Mouse (Mus musculus): Measurements from ENCODE around the gene Nfil3. TPM values are rescaled to one million over a fixed set of nuclear protein-coding genes. Genes with fewer than 3 reads are reported as not detected.

The Nfil3 gene
- total and polyA plus RNA-seq, 2 experiments from 2014 or later = 20.8 to 36.8 TPM

DNA sequence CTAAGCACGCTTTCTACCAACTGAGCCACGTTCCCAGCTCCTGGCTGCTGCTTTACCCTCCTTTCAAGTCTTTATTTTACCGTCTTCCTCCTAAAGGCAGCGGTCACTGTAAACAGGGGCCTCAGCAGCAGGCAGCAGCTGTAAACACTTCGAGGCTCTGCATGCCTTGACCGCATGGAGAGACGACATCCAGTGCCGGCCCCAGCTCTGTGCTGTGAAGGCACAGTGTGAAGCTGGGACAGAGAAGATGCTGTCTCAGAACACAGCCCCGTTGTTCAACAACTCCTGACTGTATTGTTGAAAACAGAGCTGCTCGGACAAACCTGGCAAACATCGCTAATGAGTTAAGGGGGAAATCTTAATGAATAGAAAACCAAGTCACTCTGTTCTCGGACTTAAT, 30.6 kb upstream of the Nfil3 start:
- DNase-seq (peak; percentile 29), ATAC-seq (peak; percentile 79)
- Histone ChIP-seq H3K4me1 (ENCODE audit: insufficient read depth) (no peaks in the 10 kb centered on the region), H3K27me3 (ENCODE audit: insufficient read depth, low read length) (no peaks in the 10 kb centered on the region), H3K4me3 (ENCODE audit: low read depth, low read length) (no peak overlapping the region), H3K9me3 (ENCODE audit: low read length) (no peaks in the 10 kb centered on the region), H3K9ac (no peak overlapping the region), H3K4me2 (ENCODE audit: low read depth) (no peak overlapping the region), H3K36me3 (ENCODE audit: insufficient read depth) (no peaks in the 10 kb centered on the region), H3K27ac (ENCODE audit: low read depth, low read length) (no peak overlapping the region)
- TF ChIP-seq CTCF (IDR thresholded peaks at IDR 0.05; ENCODE audit: low read depth) = no peak
- WGBS = 11% methylated on average over 12 of the region's 12 CpGs

GRCm38 (mm10) chr13:53008489-53009184, 27.8 kb upstream of the Nfil3 start:
- ATAC-seq (no peak), DNase-seq (no peak)
- Histone ChIP-seq H3K4me2 (ENCODE audit: low read depth) (no peak overlapping the region), H3K36me3 (ENCODE audit: insufficient read depth) (no peaks in the 10 kb centered on the region), H3K9me3 (ENCODE audit: low read length) (no peaks in the 10 kb centered on the region), H3K27ac (ENCODE audit: low read depth, low read length) (no peak overlapping the region), H3K27me3 (ENCODE audit: insufficient read depth, low read length) (no peaks in the 10 kb centered on the region), H3K4me1 (ENCODE audit: insufficient read depth) (no peaks in the 10 kb centered on the region), H3K9ac (no peak overlapping the region), H3K4me3 (ENCODE audit: low read depth, low read length) (no peak overlapping the region)
- no peak for TF ChIP-seq CTCF (IDR thresholded peaks at IDR 0.05; ENCODE audit: low read depth)
- 53% methylated on average over 7 of the region's 7 CpGs for WGBS

DNA sequence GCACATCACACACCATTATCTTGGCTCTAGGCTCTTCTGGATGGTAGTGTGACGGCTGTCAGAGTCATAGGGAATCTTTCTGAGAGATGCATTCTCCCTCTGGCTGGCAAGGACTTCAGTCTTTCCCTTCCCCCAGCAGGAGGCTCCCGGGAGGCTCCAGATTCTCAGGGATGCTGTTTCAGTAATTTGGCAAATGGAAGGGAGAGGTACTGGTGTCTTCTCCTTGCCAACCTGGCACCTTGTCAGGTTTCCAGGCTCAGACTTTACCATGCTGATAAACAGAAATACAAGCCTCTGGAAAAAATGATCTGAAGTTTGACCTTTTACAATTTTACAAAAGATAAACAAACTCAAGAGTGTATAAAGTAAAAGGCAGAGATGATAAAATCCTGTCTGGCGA, 26.9 kb upstream of the Nfil3 start:
- DNase-seq (no peak), ATAC-seq (no peak)
- Histone ChIP-seq H3K27ac (ENCODE audit: low read depth, low read length) (no peak overlapping the region), H3K36me3 (ENCODE audit: insufficient read depth) (no peaks in the 10 kb centered on the region), H3K4me1 (ENCODE audit: insufficient read depth) (no peaks in the 10 kb centered on the region), H3K9ac (no peak overlapping the region), H3K4me2 (ENCODE audit: low read depth) (no peak overlapping the region), H3K4me3 (ENCODE audit: low read depth, low read length) (no peak overlapping the region), H3K9me3 (ENCODE audit: low read length) (no peaks in the 10 kb centered on the region), H3K27me3 (ENCODE audit: insufficient read depth, low read length) (no peaks in the 10 kb centered on the region)
- TF ChIP-seq CTCF (IDR thresholded peaks at IDR 0.05; ENCODE audit: low read depth) = no peak
- 58% methylated on average over 3 of the region's 3 CpGs for WGBS

- Histone ChIP-seq H3K4me2 (ENCODE audit: low read depth) (no peak overlapping the region), H3K27me3 (ENCODE audit: insufficient read depth, low read length) (no peaks in the 10 kb centered on the region), H3K9me3 (ENCODE audit: low read length) (no peaks in the 10 kb centered on the region), H3K36me3 (ENCODE audit: insufficient read depth) (no peaks in the 10 kb centered on the region), H3K4me1 (ENCODE audit: insufficient read depth) (no peaks in the 10 kb centered on the region), H3K4me3 (ENCODE audit: low read depth, low read length) (no peak overlapping the region), H3K27ac (ENCODE audit: low read depth, low read length) (no peak overlapping the region), H3K9ac (no peak overlapping the region)
- ATAC-seq (no peak), DNase-seq (no peak)
- TF ChIP-seq CTCF (IDR thresholded peaks at IDR 0.05; ENCODE audit: low read depth) = no peak
- 48% methylated on average over 3 of the region's 3 CpGs for WGBS
Measured at GRCm38 (mm10) chr13:53003286-53003685, 22.4 kb upstream of the Nfil3 start.

GRCm38 (mm10) chr13:53001511-53001935, 20.6 kb upstream of the Nfil3 start:
- Histone ChIP-seq H3K4me3 (ENCODE audit: low read depth, low read length) (no peak overlapping the region), H3K4me2 (ENCODE audit: low read depth) (no peak overlapping the region), H3K4me1 (ENCODE audit: insufficient read depth) (no peaks in the 10 kb centered on the region), H3K27me3 (ENCODE audit: insufficient read depth, low read length) (no peaks in the 10 kb centered on the region), H3K36me3 (ENCODE audit: insufficient read depth) (no peaks in the 10 kb centered on the region), H3K9me3 (ENCODE audit: low read length) (no peaks in the 10 kb centered on the region), H3K9ac (no peak overlapping the region), H3K27ac (ENCODE audit: low read depth, low read length) (no peak overlapping the region)
- WGBS = 85% methylated on average over 2 of the region's 2 CpGs
- DNase-seq (no peak), ATAC-seq (no peak)
- TF ChIP-seq CTCF (IDR thresholded peaks at IDR 0.05; ENCODE audit: low read depth) = no peak

GRCm38 (mm10) chr13:53000481-53000880, 19.6 kb upstream of the Nfil3 start:
- Histone ChIP-seq H3K9me3 (ENCODE audit: low read length) (no peaks in the 10 kb centered on the region), H3K27ac (ENCODE audit: low read depth, low read length) (no peak overlapping the region), H3K4me2 (ENCODE audit: low read depth) (no peak overlapping the region), H3K27me3 (ENCODE audit: insufficient read depth, low read length) (no peaks in the 10 kb centered on the region), H3K4me1 (ENCODE audit: insufficient read depth) (no peaks in the 10 kb centered on the region), H3K36me3 (ENCODE audit: insufficient read depth) (no peaks in the 10 kb centered on the region), H3K9ac (no peak overlapping the region), H3K4me3 (ENCODE audit: low read depth, low read length) (no peak overlapping the region)
- DNase-seq (no peak), ATAC-seq (no peak)
- 93% methylated on average over 2 of the region's 2 CpGs for WGBS
- no peak for TF ChIP-seq CTCF (IDR thresholded peaks at IDR 0.05; ENCODE audit: low read depth)

DNA sequence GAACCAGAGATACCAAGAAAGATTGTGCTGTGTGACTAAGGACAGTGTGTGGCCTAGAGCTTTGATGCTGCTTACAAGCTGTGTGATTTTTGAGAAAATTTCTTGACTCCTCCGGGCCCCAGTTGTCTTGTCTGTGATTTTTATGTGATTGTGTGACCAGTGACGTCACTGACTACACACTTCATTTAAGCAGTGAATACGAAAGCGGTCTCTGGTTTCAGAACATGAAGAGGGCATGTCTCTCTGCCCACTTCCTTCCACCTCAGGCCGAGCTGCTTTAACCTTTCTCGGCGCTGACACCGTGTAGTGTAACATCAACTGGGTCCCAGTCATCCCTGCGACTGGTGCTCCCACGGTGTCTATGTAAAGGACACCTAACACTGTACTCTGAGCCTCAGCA, 17.7 kb upstream of the Nfil3 start:
- no peaks in the 10 kb centered on the region for H3K9me3 ChIP-seq (ENCODE audit: low read length)
- no peaks in the 10 kb centered on the region for H3K4me1 ChIP-seq (ENCODE audit: insufficient read depth)
- no peak overlapping the region for H3K27ac ChIP-seq (ENCODE audit: low read depth, low read length)
- ATAC-seq = no peak
- H3K4me2 ChIP-seq (ENCODE audit: low read depth) = no peak overlapping the region
- H3K27me3 ChIP-seq (ENCODE audit: insufficient read depth, low read length) = no peaks in the 10 kb centered on the region
- no peaks in the 10 kb centered on the region for H3K36me3 ChIP-seq (ENCODE audit: insufficient read depth)
- no peak overlapping the region for H3K4me3 ChIP-seq (ENCODE audit: low read depth, low read length)
- no peak for TF ChIP-seq CTCF (IDR thresholded peaks at IDR 0.05; ENCODE audit: low read depth)
- H3K9ac ChIP-seq = no peak overlapping the region
- DNase-seq = no peak
- 93% methylated on average over 10 of the region's 10 CpGs for WGBS

Measured in forebrain, postnatal 0 days (tissue).